Mouse (Mus musculus): ENCODE results near the gene Msgn1. TPM values are rescaled to one million over a fixed set of nuclear protein-coding genes. Genes with fewer than 3 reads are reported as not detected.

Gene Msgn1
- not detected for total RNA-seq (2021)
- long read RNA-seq, experiment 1: 0 reads
- long read RNA-seq, experiment 2: 0 reads

GRCm38 (mm10) chr12:11208872-11209271 lies at the start of gene Msgn1:
Gene Msgn1, minus strand, starts transcription at chr12:11208972.
- DNase-seq (ENCODE audit: low spot score in 2 of 2): no peak

GRCm38 (mm10) chr12:11250322-11250721 lies 41.5 kb upstream of the Msgn1 start:
- no peak for DNase-seq (ENCODE audit: low spot score in 2 of 2)

- DNase-seq (ENCODE audit: low spot score in 2 of 2): no peak
Measured at GRCm38 (mm10) chr12:11247460-11247859, 38.7 kb upstream of the Msgn1 start.

GRCm38 (mm10) chr12:11235996-11236395 lies 27.2 kb upstream of the Msgn1 start:
- no peak for DNase-seq (ENCODE audit: low spot score in 2 of 2)

GRCm38 (mm10) chr12:11230267-11230666 lies 21.5 kb upstream of the Msgn1 start:
- DNase-seq (ENCODE audit: low spot score in 2 of 2): no peak

- no peak for DNase-seq (ENCODE audit: low spot score in 2 of 2)
Measured at GRCm38 (mm10) chr12:11226529-11227268, 17.9 kb upstream of the Msgn1 start.

GRCm38 (mm10) chr12:11226123-11226522 lies 17.4 kb upstream of the Msgn1 start:
- DNase-seq (ENCODE audit: low spot score in 2 of 2): no peak

- DNase-seq (ENCODE audit: low spot score in 2 of 2): no peak
Measured at GRCm38 (mm10) chr12:11224722-11225121, 15.9 kb upstream of the Msgn1 start.

GRCm38 (mm10) chr12:11223090-11223489 lies 14.3 kb upstream of the Msgn1 start:
- DNase-seq (ENCODE audit: low spot score in 2 of 2): no peak

- DNase-seq (ENCODE audit: low spot score in 2 of 2): no peak
Measured at GRCm38 (mm10) chr12:11222566-11222965, 13.8 kb upstream of the Msgn1 start.

- DNase-seq (ENCODE audit: low spot score in 2 of 2): no peak
Measured at GRCm38 (mm10) chr12:11221524-11222330, 13.0 kb upstream of the Msgn1 start.

- no peak for DNase-seq (ENCODE audit: low spot score in 2 of 2)
Measured at GRCm38 (mm10) chr12:11217726-11218250, 9.0 kb upstream of the Msgn1 start.

- no peak for DNase-seq (ENCODE audit: low spot score in 2 of 2)
Measured at GRCm38 (mm10) chr12:11216454-11216853, 7.7 kb upstream of the Msgn1 start.

- no peak for DNase-seq (ENCODE audit: low spot score in 2 of 2)
Measured at GRCm38 (mm10) chr12:11215555-11215954, 6.8 kb upstream of the Msgn1 start.

GRCm38 (mm10) chr12:11214776-11215175 lies 6.0 kb upstream of the Msgn1 start:
- no peak for DNase-seq (ENCODE audit: low spot score in 2 of 2)

GRCm38 (mm10) chr12:11212881-11213280 lies 4.1 kb upstream of the Msgn1 start:
- DNase-seq (ENCODE audit: low spot score in 2 of 2): no peak

GRCm38 (mm10) chr12:11210361-11210760 lies 1.6 kb upstream of the Msgn1 start:
- DNase-seq (ENCODE audit: low spot score in 2 of 2): no peak

GRCm38 (mm10) chr12:11209636-11210035 lies 864 bp upstream of the Msgn1 start:
- no peak for DNase-seq (ENCODE audit: low spot score in 2 of 2)

GRCm38 (mm10) chr12:11206321-11206720 lies 2.5 kb downstream of the Msgn1 start:
- DNase-seq (ENCODE audit: low spot score in 2 of 2): no peak

- DNase-seq (ENCODE audit: low spot score in 2 of 2): no peak
Measured at GRCm38 (mm10) chr12:11203694-11204665, 4.8 kb downstream of the Msgn1 start.

GRCm38 (mm10) chr12:11202476-11202875 lies 6.3 kb downstream of the Msgn1 start:
- no peak for DNase-seq (ENCODE audit: low spot score in 2 of 2)

Data from adrenal gland, postnatal 4 days (tissue).